Mouse (Mus musculus): ENCODE results near the gene Tmem150a. TPM values are rescaled to one million over a fixed set of nuclear protein-coding genes. Genes with fewer than 3 reads are reported as not detected.

Gene Tmem150a
- polyA plus RNA-seq, 1 experiment from 2014 or later = 4.6 TPM

GRCm38 (mm10) chr6:72323786-72324508 lies 31.3 kb upstream of the Tmem150a start:
- no peak overlapping the region for H3K27ac ChIP-seq (ENCODE audit: low read depth, low read length)
- H3K4me1 ChIP-seq (replicated peaks; ENCODE audit: control insufficient read depth, insufficient read depth, low read length) = no peaks in the 10 kb centered on the region
- H3K27me3 ChIP-seq (ENCODE audit: control insufficient read depth, insufficient read depth, low read length) = no peaks in the 10 kb centered on the region
- H3K9me3 ChIP-seq (ENCODE audit: control insufficient read depth, low read length) = no peaks in the 10 kb centered on the region
- no peak overlapping the region for H3K9ac ChIP-seq (ENCODE audit: low read length)
- whole genome bisulfite sequencing = 88% methylated on average over 6 of the region's 6 CpGs
- no peak for DNase-seq (ENCODE audit: low spot score)
- H3K4me3 ChIP-seq (ENCODE audit: low read depth, low read length) = no peak overlapping the region
- no peak for ATAC-seq (replicated peaks; ENCODE audit: low FRiP score)
- H3K36me3 ChIP-seq (ENCODE audit: control insufficient read depth, insufficient read depth, low read length) = peaks cover 4% of the 10 kb centered on the region
- H3K4me2 ChIP-seq (ENCODE audit: low read depth, low read length, severe bottlenecking) = no peak overlapping the region

GRCm38 (mm10) chr6:72326274-72326673 lies 29.0 kb upstream of the Tmem150a start:
- no peak overlapping the region for H3K4me3 ChIP-seq (ENCODE audit: low read depth, low read length)
- H3K4me2 ChIP-seq (ENCODE audit: low read depth, low read length, severe bottlenecking) = no peak overlapping the region
- 80% methylated on average over 6 of the region's 6 CpGs for WGBS
- no peak for ATAC-seq (replicated peaks; ENCODE audit: low FRiP score)
- no peaks in the 10 kb centered on the region for H3K4me1 ChIP-seq (replicated peaks; ENCODE audit: control insufficient read depth, insufficient read depth, low read length)
- H3K9ac ChIP-seq (ENCODE audit: low read length) = no peak overlapping the region
- no peak for DNase-seq (ENCODE audit: low spot score)
- peaks cover 2% of the 10 kb centered on the region; the same call in 1 of the 2 replicates for H3K36me3 ChIP-seq (ENCODE audit: control insufficient read depth, insufficient read depth, low read length)
- no peak overlapping the region for H3K27ac ChIP-seq (ENCODE audit: low read depth, low read length)
- H3K27me3 ChIP-seq (ENCODE audit: control insufficient read depth, insufficient read depth, low read length) = no peaks in the 10 kb centered on the region
- H3K9me3 ChIP-seq (ENCODE audit: control insufficient read depth, low read length) = no peaks in the 10 kb centered on the region

GRCm38 (mm10) chr6:72329019-72329418 lies 26.2 kb upstream of the Tmem150a start:
- no peak for ATAC-seq (replicated peaks; ENCODE audit: low FRiP score)
- no peak for DNase-seq (ENCODE audit: low spot score)
- peaks cover 4% of the 10 kb centered on the region; the same call in 1 of the 2 replicates for H3K36me3 ChIP-seq (ENCODE audit: control insufficient read depth, insufficient read depth, low read length)
- H3K4me1 ChIP-seq (replicated peaks; ENCODE audit: control insufficient read depth, insufficient read depth, low read length) = no peaks in the 10 kb centered on the region
- no peak overlapping the region for H3K4me2 ChIP-seq (ENCODE audit: low read depth, low read length, severe bottlenecking)
- H3K27ac ChIP-seq (ENCODE audit: low read depth, low read length) = no peak overlapping the region
- H3K4me3 ChIP-seq (ENCODE audit: low read depth, low read length) = no peak overlapping the region
- 92% methylated on average over 5 of the region's 5 CpGs for WGBS
- no peaks in the 10 kb centered on the region for H3K9me3 ChIP-seq (ENCODE audit: control insufficient read depth, low read length)
- H3K9ac ChIP-seq (ENCODE audit: low read length) = no peak overlapping the region
- no peaks in the 10 kb centered on the region for H3K27me3 ChIP-seq (ENCODE audit: control insufficient read depth, insufficient read depth, low read length)

GRCm38 (mm10) chr6:72330133-72330532 lies 25.1 kb upstream of the Tmem150a start:
- H3K36me3 ChIP-seq (ENCODE audit: control insufficient read depth, insufficient read depth, low read length) = peaks cover 4% of the 10 kb centered on the region; the same call in 1 of the 2 replicates
- DNase-seq (ENCODE audit: low spot score) (no peak), ATAC-seq (replicated peaks; ENCODE audit: low FRiP score) (no peak)
- no peak overlapping the region for H3K4me3 ChIP-seq (ENCODE audit: low read depth, low read length)
- H3K9me3 ChIP-seq (ENCODE audit: control insufficient read depth, low read length) = no peaks in the 10 kb centered on the region
- H3K4me2 ChIP-seq (ENCODE audit: low read depth, low read length, severe bottlenecking) = no peak overlapping the region
- no peak overlapping the region for H3K9ac ChIP-seq (ENCODE audit: low read length)
- no peaks in the 10 kb centered on the region for H3K27me3 ChIP-seq (ENCODE audit: control insufficient read depth, insufficient read depth, low read length)
- no peak overlapping the region for H3K27ac ChIP-seq (ENCODE audit: low read depth, low read length)
- no peaks in the 10 kb centered on the region for H3K4me1 ChIP-seq (replicated peaks; ENCODE audit: control insufficient read depth, insufficient read depth, low read length)
- WGBS = 96% methylated on average over 4 of the region's 4 CpGs

GRCm38 (mm10) chr6:72333111-72333510 lies 22.1 kb upstream of the Tmem150a start:
- ATAC-seq (replicated peaks; ENCODE audit: low FRiP score) (no peak), DNase-seq (ENCODE audit: low spot score) (no peak)
- no peaks in the 10 kb centered on the region for H3K4me1 ChIP-seq (replicated peaks; ENCODE audit: control insufficient read depth, insufficient read depth, low read length)
- H3K27ac ChIP-seq (ENCODE audit: low read depth, low read length) = no peak overlapping the region
- H3K36me3 ChIP-seq (ENCODE audit: control insufficient read depth, insufficient read depth, low read length) = peaks cover 8% of the 10 kb centered on the region
- no peak overlapping the region for H3K9ac ChIP-seq (ENCODE audit: low read length)
- no peak overlapping the region for H3K4me2 ChIP-seq (ENCODE audit: low read depth, low read length, severe bottlenecking)
- no peaks in the 10 kb centered on the region for H3K9me3 ChIP-seq (ENCODE audit: control insufficient read depth, low read length)
- H3K4me3 ChIP-seq (ENCODE audit: low read depth, low read length) = no peak overlapping the region
- H3K27me3 ChIP-seq (ENCODE audit: control insufficient read depth, insufficient read depth, low read length) = no peaks in the 10 kb centered on the region
- 83% methylated on average over 5 of the region's 5 CpGs for WGBS

GRCm38 (mm10) chr6:72340481-72340880 lies 14.8 kb upstream of the Tmem150a start:
- H3K27me3 ChIP-seq (ENCODE audit: control insufficient read depth, insufficient read depth, low read length) = no peaks in the 10 kb centered on the region
- no peak overlapping the region for H3K9ac ChIP-seq (ENCODE audit: low read length)
- H3K4me2 ChIP-seq (ENCODE audit: low read depth, low read length, severe bottlenecking) = no peak overlapping the region
- no peak overlapping the region for H3K27ac ChIP-seq (ENCODE audit: low read depth, low read length)
- H3K36me3 ChIP-seq (ENCODE audit: control insufficient read depth, insufficient read depth, low read length) = peaks cover 6% of the 10 kb centered on the region
- 79% methylated on average over 2 of the region's 2 CpGs for WGBS
- no peaks in the 10 kb centered on the region; the same call in 1 of the 2 replicates for H3K4me1 ChIP-seq (replicated peaks; ENCODE audit: control insufficient read depth, insufficient read depth, low read length)
- no peak for ATAC-seq (replicated peaks; ENCODE audit: low FRiP score)
- no peaks in the 10 kb centered on the region for H3K9me3 ChIP-seq (ENCODE audit: control insufficient read depth, low read length)
- no peak for DNase-seq (ENCODE audit: low spot score)
- H3K4me3 ChIP-seq (ENCODE audit: low read depth, low read length) = no peak overlapping the region

GRCm38 (mm10) chr6:72344396-72345073 lies 10.7 kb upstream of the Tmem150a start:
- Histone ChIP-seq H3K4me1 (replicated peaks; ENCODE audit: control insufficient read depth, insufficient read depth, low read length) (peaks cover 4% of the 10 kb centered on the region; the same call in 1 of the 2 replicates), H3K4me3 (ENCODE audit: low read depth, low read length) (peak overlapping the region; percentile 83), H3K9me3 (ENCODE audit: control insufficient read depth, low read length) (no peaks in the 10 kb centered on the region), H3K4me2 (ENCODE audit: low read depth, low read length, severe bottlenecking) (peak overlapping the region; percentile 89), H3K27ac (ENCODE audit: low read depth, low read length) (0 out of 2 replicates have a peak overlapping the region, but pooled peaks have one; percentile 42), H3K9ac (ENCODE audit: low read length) (peak overlapping the region; percentile 89), H3K36me3 (ENCODE audit: control insufficient read depth, insufficient read depth, low read length) (peaks cover 4% of the 10 kb centered on the region; the same call in 1 of the 2 replicates), H3K27me3 (ENCODE audit: control insufficient read depth, insufficient read depth, low read length) (no peaks in the 10 kb centered on the region)
- no peak for DNase-seq (ENCODE audit: low spot score)
- ATAC-seq (replicated peaks; ENCODE audit: low FRiP score) = peak; percentile 49; the same call in 1 of the 2 replicates
- under 1% methylated on average over 42 of the region's 42 CpGs for WGBS

GRCm38 (mm10) chr6:72345074-72345567 lies 10.1 kb upstream of the Tmem150a start, which contains the start of gene Usp39:
Gene Usp39 (minus strand): TSS chr6:72345184.
- ATAC-seq (replicated peaks; ENCODE audit: low FRiP score) = peak; percentile 76
- 1% methylated on average over 30 of the region's 30 CpGs for WGBS
- Histone ChIP-seq H3K4me2 (ENCODE audit: low read depth, low read length, severe bottlenecking) (peak within 1 kb of the TSS; percentile 89), H3K4me1 (replicated peaks; ENCODE audit: control insufficient read depth, insufficient read depth, low read length) (peaks cover 4% of the 10 kb centered on the region; the same call in 1 of the 2 replicates), H3K9me3 (ENCODE audit: control insufficient read depth, low read length) (no peaks in the 10 kb centered on the region), H3K9ac (ENCODE audit: low read length) (peak within 1 kb of the TSS; percentile 89), H3K27me3 (ENCODE audit: control insufficient read depth, insufficient read depth, low read length) (no peaks in the 10 kb centered on the region), H3K4me3 (ENCODE audit: low read depth, low read length) (peak within 1 kb of the TSS; percentile 83), H3K27ac (ENCODE audit: low read depth, low read length) (peak within 1 kb of the TSS; percentile 42; the same call in 1 of the 2 replicates), H3K36me3 (ENCODE audit: control insufficient read depth, insufficient read depth, low read length) (peaks cover 6% of the 10 kb centered on the region; the same call in 1 of the 2 replicates)
- peak; percentile 93 for DNase-seq (ENCODE audit: low spot score)

Data from forebrain, embryonic 11.5 days (tissue).